Mouse (Mus musculus) ES-E14 (cell line): Measurements from ENCODE around the gene Agl. TPM values are rescaled to one million over a fixed set of nuclear protein-coding genes. Genes with fewer than 3 reads are reported as not detected.
"Not testable (repeated sequence)": the region's sequence is repeated elsewhere in the genome, so short reads cannot be mapped to it uniquely, and the experiment has no call there.

Experiments
- DNase-seq: peaks from one replicate; pipeline ENCODE4 v3.0.0-alpha.2; 2013; ENCODE audit warnings: low read depth, low spot score
- H3K27ac ChIP-seq: 2 replicates; pipeline ENCODE4 v1.5.1; 2012; ENCODE audit warnings: low read depth, mild to moderate bottlenecking, low read length, moderate library complexity, mixed read lengths; ENCODE audit not compliant: poor library complexity, insufficient read depth, severe bottlenecking
- H3K36me3 ChIP-seq: 2 replicates; pipeline ENCODE4 v1.6.1; 2012; ENCODE audit warnings: mild to moderate bottlenecking, low read length, moderate library complexity, mixed read lengths; ENCODE audit not compliant: control insufficient read depth, poor library complexity, insufficient read depth, severe bottlenecking
- H3K4me1 ChIP-seq, 2 experiments: fragments of 150-350 bp in 1 of 2; sonication (generic) in 1 of 2; 2 replicates each; pipeline ENCODE4 v1.6.1; 2012; ENCODE audit warnings: low read length in 2 of 2, mild to moderate bottlenecking in 1 of 2, mixed read lengths in 1 of 2; ENCODE audit not compliant: control insufficient read depth in 2 of 2, insufficient read depth in 2 of 2, poor library complexity in 1 of 2
- H3K4me3 ChIP-seq, 2 experiments: fragments of 150-350 bp in 1 of 2; sonication (generic) in 1 of 2; 2 replicates each; pipeline ENCODE4 v1.5.1; 2012; ENCODE audit warnings: low read length in 2 of 2, low read depth in 1 of 2, mild to moderate bottlenecking in 1 of 2, mixed read lengths in 1 of 2; ENCODE audit not compliant: insufficient read depth in 1 of 2, poor library complexity in 1 of 2, severe bottlenecking in 1 of 2
- H3K9ac ChIP-seq: 2 replicates; pipeline ENCODE4 v1.6.1; 2012; ENCODE audit warnings: low read depth, mild to moderate bottlenecking, low read length, mixed read lengths; ENCODE audit not compliant: poor library complexity, insufficient read depth, severe bottlenecking
- H3K9me3 ChIP-seq: fragments of 150-350 bp; sonication (generic); 2 replicates; pipeline ENCODE4 v1.6.1; 2012; ENCODE audit warnings: low read depth, mild to moderate bottlenecking, low read length; ENCODE audit not compliant: control insufficient read depth, insufficient read depth
- CHD2 ChIP-seq: IDR thresholded peaks from 2 replicates; pipeline ENCODE4 v1.6.1; 2014; ENCODE audit warnings: mild to moderate bottlenecking, low read depth, low read length, inconsistent platforms
- HCFC1 ChIP-seq: IDR thresholded peaks from 2 replicates; pipeline ENCODE4 v1.6.1; 2012; ENCODE audit warnings: low read length, inconsistent platforms, borderline replicate concordance; ENCODE audit not compliant: insufficient read depth
- MAFK ChIP-seq: IDR thresholded peaks from 2 replicates; pipeline ENCODE4 v1.6.1; 2014; ENCODE audit warnings: mild to moderate bottlenecking, low read depth, low read length, inconsistent platforms; ENCODE audit not compliant: insufficient read depth
- ZC3H11A ChIP-seq: IDR thresholded peaks from 2 replicates; pipeline ENCODE4 v1.6.1; 2012; ENCODE audit warnings: low read depth, mild to moderate bottlenecking, inconsistent platforms, low read length, borderline replicate concordance
- ZNF384 ChIP-seq: IDR thresholded peaks from 2 replicates; pipeline ENCODE4 v1.6.1; 2012; ENCODE audit warnings: low read depth, low read length, inconsistent platforms
- in situ Hi-C, 2 experiments: fragments of 600-800 bp; cut with MboI; formaldehyde crosslinking; loops; one replicate each; pipeline ENCODE4 v1.15.1; 2025; ENCODE audit warnings: low sequenced_read_pairs in 2 of 2, inconsistent platforms in 1 of 2; ENCODE audit not compliant: unreplicated experiment in 2 of 2
- total RNA-seq: library from RNA; depleted of rRNA; stranded (reverse); fragments of 300-350 nt; gene quantifications from 2 replicates; pipeline ENCODE4 v1.2.3, GENCODE M21; 2012

The Agl gene
- total RNA-seq, 1 experiment = 5.6 TPM

- Histone ChIP-seq H3K4me3 (no peak overlapping the region), H3K36me3 (no peaks in the 10 kb centered on the region), H3K9me3 (no peaks in the 10 kb centered on the region), H3K9ac (no peak overlapping the region), H3K27ac (no peak overlapping the region), H3K4me1 (no peaks in the 10 kb centered on the region)
- no peak for TF ChIP-seq MAFK
- TF ChIP-seq ZNF384 = no peak
- no peak for TF ChIP-seq ZC3H11A
- TF ChIP-seq CHD2 = no peak
- TF ChIP-seq HCFC1 = no peak
- in situ Hi-C loops = no loop called here
- DNase-seq = no peak
These were observed 5.0 kb upstream of the Agl start for GRCm38 (mm10) chr3:116812946-116813345.

GRCm38 (mm10) chr3:116810351-116810750, 2.4 kb upstream of the Agl start:
- 0 out of 2 replicates have a peak overlapping the region, but pooled peaks have one; percentile 23 for H3K9ac ChIP-seq
- H3K4me1 ChIP-seq, H3K27ac ChIP-seq, DNase-seq, in situ Hi-C loops, H3K36me3 ChIP-seq, H3K9me3 ChIP-seq, H3K4me3 ChIP-seq: not testable (repeated sequence)

GRCm38 (mm10) chr3:116809221-116809620, 1.3 kb upstream of the Agl start:
- H3K4me3 ChIP-seq = no peak overlapping the region

GRCm38 (mm10) chr3:116808507-116809217, 696 bp upstream of the Agl start:
- TF ChIP-seq HCFC1 (no peak), CHD2 (no peak), ZC3H11A (no peak), ZNF384 (no peak), MAFK (no peak)
- Histone ChIP-seq H3K27ac (no peak overlapping the region), H3K36me3 (no peaks in the 10 kb centered on the region), H3K9me3 (no peaks in the 10 kb centered on the region), H3K4me3 (peak overlapping the region; percentile 71 to 97), H3K4me1 (no peaks in the 10 kb centered on the region), H3K9ac (peak overlapping the region; percentile 64)
- in situ Hi-C loops = no loop called here
- no peak for DNase-seq

More at GRCm38 (mm10) chr3:116809221-116809620, 1.3 kb upstream of the Agl start:
- Histone ChIP-seq H3K9me3 (no peaks in the 10 kb centered on the region), H3K27ac (no peak overlapping the region), H3K4me1 (no peaks in the 10 kb centered on the region), H3K9ac (no peak overlapping the region), H3K36me3 (no peaks in the 10 kb centered on the region)
- in situ Hi-C loops = no loop called here
- TF ChIP-seq MAFK (no peak), HCFC1 (no peak), ZC3H11A (no peak), CHD2 (no peak), ZNF384 (no peak)
- DNase-seq = no peak

- no peaks in the 10 kb centered on the region for H3K36me3 ChIP-seq
- no peak overlapping the region for H3K4me3 ChIP-seq
- in situ Hi-C loops = no loop called here
- H3K27ac ChIP-seq = no peak overlapping the region
- H3K9me3 ChIP-seq = no peaks in the 10 kb centered on the region
- no peak overlapping the region for H3K9ac ChIP-seq
- no peaks in the 10 kb centered on the region for H3K4me1 ChIP-seq
- DNase-seq = no peak
- TF ChIP-seq ZC3H11A (no peak), MAFK (no peak), ZNF384 (no peak), HCFC1 (no peak), CHD2 (no peak)
These were observed 2.1 kb downstream of the Agl start for GRCm38 (mm10) chr3:116805866-116806265.
